Mouse (Mus musculus): ENCODE measurements at regions not wholly inside any gene's neighbourhood (a gene's known extent, or its start where the extent isn't known, plus 50 kb on each side); places are given as distances from the start of the nearest gene placed in this dataset.

GRCm38 (mm10) chr3:35323450-35324077 is 430.3 kb upstream of the Atp11b start:
- TF ChIP-seq POLR2A (IDR thresholded peaks at IDR 0.05; ENCODE audit: control insufficient read depth, extremely low read depth, insufficient read depth, low read length, poor library complexity) (no peak), CTCF (IDR thresholded peaks at IDR 0.05; ENCODE audit: borderline replicate concordance, control insufficient read depth, extremely low read depth, insufficient read depth, low read length, poor library complexity) (no peak)
